Mouse (Mus musculus) ES-E14 (cell line): ENCODE results near the gene Tpm3.

Experiments used
- CHD2 ChIP-seq: IDR thresholded peaks from 2 replicates; pipeline ENCODE4 v1.6.1; 2014; ENCODE audit warnings: mild to moderate bottlenecking, low read depth, low read length, inconsistent platforms
- MAFK ChIP-seq: IDR thresholded peaks from 2 replicates; pipeline ENCODE4 v1.6.1; 2014; ENCODE audit warnings: mild to moderate bottlenecking, low read depth, low read length, inconsistent platforms; ENCODE audit not compliant: insufficient read depth
- ZNF384 ChIP-seq: IDR thresholded peaks from 2 replicates; pipeline ENCODE4 v1.6.1; 2012; ENCODE audit warnings: low read depth, low read length, inconsistent platforms

DNA sequence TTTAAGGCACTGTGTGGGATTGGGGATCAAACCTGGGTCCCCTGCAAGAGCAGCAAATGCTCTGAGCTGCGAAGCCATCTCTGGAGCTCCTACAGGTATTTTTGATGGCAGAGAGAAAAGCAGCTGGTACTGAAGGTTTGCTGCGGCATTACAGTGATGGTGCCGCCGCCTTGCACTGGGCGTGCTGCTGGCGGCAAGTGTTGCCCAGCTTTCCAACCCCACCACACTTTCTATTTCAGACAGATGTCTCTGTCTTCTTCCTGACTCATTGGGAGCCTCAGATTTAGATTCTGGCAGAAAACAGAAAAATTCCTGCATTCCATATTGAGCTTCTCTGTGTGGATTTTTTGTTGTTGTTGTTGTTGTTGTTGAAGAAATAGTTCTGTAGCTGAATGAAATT, 55.4 kb downstream of the Tpm3 start:
- TF ChIP-seq ZNF384 (no peak), CHD2 (no peak), MAFK (no peak)
